Mouse (Mus musculus): ENCODE data around the gene Ctnnb1. TPM values are rescaled to one million over a fixed set of nuclear protein-coding genes. Genes with fewer than 3 reads are reported as not detected.
"Not testable (repeated sequence)": the region's sequence is repeated elsewhere in the genome, so short reads cannot be mapped to it uniquely, and the experiment has no call there.

The Ctnnb1 gene
- polyA plus RNA-seq, 1 experiment from 2014 or later: 363 TPM

DNA sequence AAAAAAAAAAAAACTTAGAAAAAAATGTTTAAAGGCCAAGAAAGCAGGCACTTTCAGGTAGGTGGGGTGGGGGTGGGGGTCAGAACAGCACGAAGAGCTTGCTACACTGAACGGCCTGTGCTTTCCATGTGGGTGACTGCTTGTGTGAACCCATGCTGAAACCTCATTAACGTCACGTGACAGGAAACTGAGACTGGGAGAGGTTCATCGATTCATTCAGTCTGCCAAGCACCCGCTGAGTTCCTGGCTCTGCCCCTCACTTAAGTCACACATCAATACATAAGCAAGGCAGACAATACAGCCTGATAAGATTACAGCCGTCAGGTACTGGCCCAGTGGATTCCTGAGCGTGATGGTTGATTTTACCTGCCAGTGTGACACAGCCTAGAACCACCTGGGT, 26.5 kb upstream of the Ctnnb1 start:
- no peak for TF ChIP-seq CTCF (IDR thresholded peaks at IDR 0.05; ENCODE audit: low read depth)
- peaks cover 15% of the 10 kb centered on the region for H3K4me1 ChIP-seq (replicated peaks; ENCODE audit: control insufficient read depth, insufficient read depth, low read length)
- no peaks in the 10 kb centered on the region for H3K27me3 ChIP-seq (replicated peaks; ENCODE audit: control insufficient read depth, insufficient read depth, low read length)
- no peak overlapping the region for H3K27ac ChIP-seq (ENCODE audit: low read depth, low read length)
- ATAC-seq: peak; percentile 9; the same call in 1 of the 2 replicates
- H3K4me3 ChIP-seq (ENCODE audit: low read depth, low read length): no peak overlapping the region
- no peak overlapping the region for H3K9ac ChIP-seq (ENCODE audit: low read depth, low read length)
- H3K9me3 ChIP-seq (ENCODE audit: control insufficient read depth): no peaks in the 10 kb centered on the region
- no peaks in the 10 kb centered on the region for H3K36me3 ChIP-seq (ENCODE audit: control insufficient read depth, insufficient read depth)
- no peak overlapping the region for H3K4me2 ChIP-seq (replicated peaks; ENCODE audit: low read depth)
- WGBS: 51% methylated on average over 8 of the region's 8 CpGs

DNA sequence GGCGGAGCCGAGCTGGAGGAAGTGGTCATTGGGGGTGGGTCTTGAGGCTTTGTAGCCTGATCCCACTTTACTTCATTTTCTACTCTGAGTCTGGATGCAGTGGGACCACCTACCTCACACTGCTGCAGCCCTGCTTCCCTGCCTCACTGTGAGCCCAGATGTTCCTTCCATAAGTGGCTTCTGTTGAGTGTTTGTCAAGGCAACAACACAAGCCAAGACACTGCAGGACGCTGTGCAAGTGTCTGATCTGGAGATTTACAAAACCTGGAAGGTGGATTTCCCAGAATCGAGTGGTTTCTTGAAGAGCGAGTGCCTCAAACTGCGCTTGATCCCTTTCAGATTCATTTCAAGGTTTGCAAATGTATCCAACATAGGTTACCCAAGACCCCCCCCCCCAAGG, 20.6 kb upstream of the Ctnnb1 start:
- no peak for ATAC-seq
- no peaks in the 10 kb centered on the region for H3K36me3 ChIP-seq (ENCODE audit: control insufficient read depth, insufficient read depth)
- no peak overlapping the region for H3K9ac ChIP-seq (ENCODE audit: low read depth, low read length)
- 90% methylated on average over 6 of the region's 6 CpGs for WGBS
- H3K4me3 ChIP-seq (ENCODE audit: low read depth, low read length): no peak overlapping the region
- no peak for TF ChIP-seq CTCF (IDR thresholded peaks at IDR 0.05; ENCODE audit: low read depth)
- no peaks in the 10 kb centered on the region for H3K9me3 ChIP-seq (ENCODE audit: control insufficient read depth)
- H3K27me3 ChIP-seq (replicated peaks; ENCODE audit: control insufficient read depth, insufficient read depth, low read length): no peaks in the 10 kb centered on the region
- 0 out of 2 replicates have a peak, but pooled peaks cover 4% of the 10 kb centered on the region for H3K4me1 ChIP-seq (replicated peaks; ENCODE audit: control insufficient read depth, insufficient read depth, low read length)
- H3K4me2 ChIP-seq (replicated peaks; ENCODE audit: low read depth): no peak overlapping the region
- no peak overlapping the region for H3K27ac ChIP-seq (ENCODE audit: low read depth, low read length)

DNA sequence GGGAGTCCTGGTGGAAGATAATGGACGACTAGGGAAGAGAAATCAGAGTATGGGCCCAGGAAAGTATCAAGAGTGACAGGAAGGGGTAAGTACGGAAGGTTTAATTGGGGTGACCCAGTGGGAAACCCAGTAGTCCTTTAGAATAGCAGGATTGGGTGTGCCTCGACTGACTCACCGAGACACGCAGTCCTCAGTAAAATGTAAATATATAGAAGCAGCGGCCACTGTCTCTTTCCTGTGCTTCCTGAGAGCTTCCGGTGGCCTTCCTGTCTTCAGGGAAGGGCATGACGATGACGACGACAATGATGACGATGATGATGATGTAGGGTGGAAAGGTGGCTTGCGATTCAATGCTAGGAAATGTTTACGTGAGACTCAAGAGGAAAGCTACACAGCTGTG, 15.9 kb upstream of the Ctnnb1 start:
- H3K27me3 ChIP-seq (replicated peaks; ENCODE audit: control insufficient read depth, insufficient read depth, low read length): no peaks in the 10 kb centered on the region
- WGBS: 71% methylated on average over 13 of the region's 13 CpGs
- H3K4me3 ChIP-seq (ENCODE audit: low read depth, low read length): no peak overlapping the region
- H3K4me2 ChIP-seq (replicated peaks; ENCODE audit: low read depth): no peak overlapping the region
- H3K27ac ChIP-seq (ENCODE audit: low read depth, low read length): no peak overlapping the region
- H3K9ac ChIP-seq (ENCODE audit: low read depth, low read length): no peak overlapping the region
- no peak for TF ChIP-seq CTCF (IDR thresholded peaks at IDR 0.05; ENCODE audit: low read depth)
- no peaks in the 10 kb centered on the region for H3K36me3 ChIP-seq (ENCODE audit: control insufficient read depth, insufficient read depth)
- no peaks in the 10 kb centered on the region; the same call in 1 of the 2 replicates for H3K9me3 ChIP-seq (ENCODE audit: control insufficient read depth)
- H3K4me1 ChIP-seq (replicated peaks; ENCODE audit: control insufficient read depth, insufficient read depth, low read length): 0 out of 2 replicates have a peak, but pooled peaks cover 4% of the 10 kb centered on the region
- ATAC-seq: no peak

DNA sequence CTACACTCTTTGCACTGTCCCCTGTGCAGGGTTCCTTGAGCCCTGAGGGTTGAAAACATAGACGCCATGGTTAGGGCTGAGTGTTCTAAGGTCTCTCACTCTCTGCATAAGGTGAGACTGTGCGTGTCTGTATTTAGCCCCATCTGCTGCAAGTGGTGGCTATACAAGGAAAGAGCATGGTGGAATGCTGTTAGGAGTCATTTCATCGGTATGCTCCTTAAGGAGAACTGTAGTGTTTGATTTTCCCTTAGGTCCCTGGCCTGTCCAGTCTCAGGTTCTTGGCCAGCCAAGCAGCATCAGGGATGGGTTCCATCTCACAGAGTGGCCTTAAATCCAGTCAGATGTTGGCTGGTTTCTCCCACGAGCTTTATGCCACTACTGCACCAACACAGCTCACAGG, 14.6 kb upstream of the Ctnnb1 start:
- Histone ChIP-seq H3K27me3 (replicated peaks; ENCODE audit: control insufficient read depth, insufficient read depth, low read length) (no peaks in the 10 kb centered on the region), H3K4me3 (ENCODE audit: low read depth, low read length) (no peak overlapping the region), H3K27ac (ENCODE audit: low read depth, low read length) (0 out of 2 replicates have a peak overlapping the region, but pooled peaks have one; percentile 10), H3K9me3 (ENCODE audit: control insufficient read depth) (no peaks in the 10 kb centered on the region; the same call in 1 of the 2 replicates), H3K9ac (ENCODE audit: low read depth, low read length) (no peak overlapping the region), H3K36me3 (ENCODE audit: control insufficient read depth, insufficient read depth) (no peaks in the 10 kb centered on the region), H3K4me1 (replicated peaks; ENCODE audit: control insufficient read depth, insufficient read depth, low read length) (peaks cover 4% of the 10 kb centered on the region; the same call in 1 of the 2 replicates), H3K4me2 (replicated peaks; ENCODE audit: low read depth) (no peak overlapping the region)
- WGBS: 86% methylated on average over 4 of the region's 4 CpGs
- no peak for TF ChIP-seq CTCF (IDR thresholded peaks at IDR 0.05; ENCODE audit: low read depth)
- ATAC-seq: no peak

DNA sequence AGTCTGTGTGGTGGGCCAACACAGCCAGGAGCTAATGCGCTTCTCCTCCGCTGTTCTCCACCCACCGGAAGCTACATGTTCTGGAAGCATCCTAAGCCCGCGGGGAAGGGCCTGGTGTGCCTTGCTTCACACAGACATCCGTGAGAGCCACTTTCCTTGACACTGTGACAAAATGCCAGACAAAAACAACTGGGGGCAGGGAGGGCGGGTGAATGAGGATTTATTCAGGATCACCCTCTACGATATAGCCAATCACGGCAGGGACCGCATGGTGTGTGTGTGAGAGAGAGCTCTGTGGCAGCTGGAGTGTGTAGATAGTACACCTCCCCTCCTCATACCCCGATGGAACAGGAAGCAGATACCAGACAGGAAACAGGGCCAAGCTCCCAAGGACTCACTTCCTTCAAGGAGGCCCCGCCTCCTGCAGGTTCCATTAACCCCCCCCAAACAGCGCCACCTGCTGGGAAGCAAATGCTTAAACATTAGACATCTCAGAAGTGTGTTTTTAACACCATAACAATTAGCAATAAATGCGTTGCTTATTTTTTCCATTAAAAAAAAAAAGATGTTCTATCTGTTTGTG, 14.0 kb upstream of the Ctnnb1 start:
- Histone ChIP-seq H3K27me3 (replicated peaks; ENCODE audit: control insufficient read depth, insufficient read depth, low read length) (no peaks in the 10 kb centered on the region), H3K9me3 (ENCODE audit: control insufficient read depth) (no peaks in the 10 kb centered on the region; the same call in 1 of the 2 replicates), H3K4me2 (replicated peaks; ENCODE audit: low read depth) (no peak overlapping the region), H3K36me3 (ENCODE audit: control insufficient read depth, insufficient read depth) (no peaks in the 10 kb centered on the region), H3K4me3 (ENCODE audit: low read depth, low read length) (no peak overlapping the region), H3K4me1 (replicated peaks; ENCODE audit: control insufficient read depth, insufficient read depth, low read length) (peaks cover 4% of the 10 kb centered on the region; the same call in 1 of the 2 replicates), H3K27ac (ENCODE audit: low read depth, low read length) (no peak overlapping the region), H3K9ac (ENCODE audit: low read depth, low read length) (no peak overlapping the region)
- peak; percentile 15; the same call in 1 of the 2 replicates for ATAC-seq
- TF ChIP-seq CTCF (IDR thresholded peaks at IDR 0.05; ENCODE audit: low read depth): peak; percentile 66
- WGBS: 75% methylated on average over 14 of the region's 14 CpGs

DNA sequence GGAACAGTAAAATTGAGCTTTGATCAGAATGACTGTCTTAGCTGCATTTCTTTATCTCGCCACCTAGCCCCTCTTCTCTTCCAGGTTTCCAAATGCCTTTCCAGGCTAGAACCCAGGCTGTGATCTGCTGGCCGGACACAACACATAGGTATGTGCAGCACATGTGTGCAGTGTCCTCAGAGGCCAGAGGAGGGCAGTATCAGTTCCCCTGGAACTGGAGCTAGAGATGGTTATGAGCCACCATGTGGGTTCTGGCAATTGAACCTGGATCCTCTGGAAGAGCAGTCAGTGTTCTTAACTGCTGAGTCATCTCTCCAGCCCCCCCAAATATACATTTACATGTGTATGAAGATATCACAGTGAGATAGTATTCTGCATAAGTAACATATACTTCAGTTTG, 11.4 kb upstream of the Ctnnb1 start:
- not testable (repeated sequence) for H3K4me1 ChIP-seq (replicated peaks; ENCODE audit: control insufficient read depth, insufficient read depth, low read length); H3K27ac ChIP-seq (ENCODE audit: low read depth, low read length); H3K4me2 ChIP-seq (replicated peaks; ENCODE audit: low read depth); H3K9me3 ChIP-seq (ENCODE audit: control insufficient read depth); H3K9ac ChIP-seq (ENCODE audit: low read depth, low read length); H3K27me3 ChIP-seq (replicated peaks; ENCODE audit: control insufficient read depth, insufficient read depth, low read length); ATAC-seq; H3K4me3 ChIP-seq (ENCODE audit: low read depth, low read length); H3K36me3 ChIP-seq (ENCODE audit: control insufficient read depth, insufficient read depth)
- WGBS: 94% methylated on average over 2 of the region's 2 CpGs
- peak; percentile 28 for TF ChIP-seq CTCF (IDR thresholded peaks at IDR 0.05; ENCODE audit: low read depth)

Data from intestine, postnatal 0 days (tissue).